Mouse (Mus musculus) liver, embryonic 15.5 days (tissue): Measurements from ENCODE around the gene Wscd2. TPM values are rescaled to one million over a fixed set of nuclear protein-coding genes. Genes with fewer than 3 reads are reported as not detected.
A peak's percentile ranks its signal among the peaks of the same experiment; 100 is the strongest.

ENCODE experiments used
- ATAC-seq: fragments of 200-750 bp; cut with Nextera tagmentation; 2 replicates; pipeline ENCODE4 v1.8.0; 2017; ENCODE audit warnings: moderate number of reproducible peaks, mild to moderate bottlenecking, moderate library complexity; ENCODE audit not compliant: insufficient read depth
- H3K27ac ChIP-seq: fragments of 300-500 bp; sonication (generic); replicated peaks from 2 replicates; pipeline ENCODE4 v1.5.1; 2015; ENCODE audit warnings: mild to moderate bottlenecking, inconsistent platforms
- H3K27me3 ChIP-seq: fragments of 300-500 bp; sonication (generic); 2 replicates; pipeline ENCODE4 v1.6.1; 2015; ENCODE audit warnings: mild to moderate bottlenecking, inconsistent platforms
- H3K36me3 ChIP-seq: fragments of 300-500 bp; sonication (generic); replicated peaks from 2 replicates; pipeline ENCODE4 v1.6.1; 2015; ENCODE audit warnings: moderate library complexity, mild to moderate bottlenecking, inconsistent platforms
- H3K4me1 ChIP-seq: fragments of 300-500 bp; sonication (generic); replicated peaks from 2 replicates; pipeline ENCODE4 v1.6.1; 2015; ENCODE audit warnings: inconsistent platforms
- H3K4me2 ChIP-seq: fragments of 300-500 bp; sonication (generic); 2 replicates; pipeline ENCODE4 v1.6.1; 2015; ENCODE audit warnings: moderate library complexity, mild to moderate bottlenecking, inconsistent platforms
- H3K4me3 ChIP-seq: fragments of 300-500 bp; sonication (generic); replicated peaks from 2 replicates; pipeline ENCODE4 v1.5.1; 2015; ENCODE audit warnings: mild to moderate bottlenecking, inconsistent platforms
- H3K9ac ChIP-seq: fragments of 300-500 bp; sonication (generic); 2 replicates; pipeline ENCODE4 v1.6.1; 2015; ENCODE audit warnings: moderate library complexity, mild to moderate bottlenecking, inconsistent platforms
- H3K9me3 ChIP-seq: fragments of 300-500 bp; sonication (generic); replicated peaks from 2 replicates; pipeline ENCODE4 v1.6.1; 2016; ENCODE audit warnings: inconsistent platforms
- WGBS: fragments of 180-500 bp; shearing (Covaris S2); methylation state at CpG from one replicate; pipeline ENCODE4 v1.1.7; 2015; ENCODE audit warnings: mixed read lengths; ENCODE audit not compliant: insufficient replicate concordance; 5-methylcytosine and 5-hydroxymethylcytosine counted together
- polyA plus RNA-seq: library from polyadenylated mRNA; unstranded; fragments of >200 nt; fragmentation: Nextera tagmentation; extraction: Ambion mirVana; gene quantifications from 2 replicates; pipeline ENCODE4 v1.2.1, GENCODE M21; 2015

Gene Wscd2
- polyA plus RNA-seq, 1 experiment from 2014 or later, result 0.15 TPM

DNA sequence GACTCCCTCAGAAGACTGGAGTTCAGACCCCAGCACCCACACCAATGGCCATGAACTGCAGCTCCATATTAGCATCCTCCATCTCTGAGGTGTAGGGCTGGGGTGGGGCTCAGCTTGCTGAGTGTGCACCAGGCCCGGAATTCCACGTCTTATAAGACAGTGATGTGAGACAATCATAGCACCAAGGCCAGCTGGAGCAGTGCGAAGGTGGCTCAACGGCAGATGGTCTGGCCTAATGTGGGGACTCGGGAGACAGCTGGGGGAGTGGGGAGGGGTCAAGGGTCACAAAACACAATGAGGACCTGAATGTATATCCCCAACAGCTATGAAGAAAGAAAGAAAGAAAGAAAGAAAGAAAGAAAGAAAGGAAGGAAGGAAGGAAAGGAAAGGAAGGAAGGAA is 9.7 kb upstream of the Wscd2 start:
- Histone ChIP-seq H3K9me3 (no peaks in the 10 kb centered on the region), H3K9ac (no peak overlapping the region), H3K4me1 (no peaks in the 10 kb centered on the region), H3K4me2 (no peak overlapping the region), H3K4me3 (no peak overlapping the region), H3K27ac (no peak overlapping the region), H3K27me3 (no peaks in the 10 kb centered on the region), H3K36me3 (no peaks in the 10 kb centered on the region)
- no peak for ATAC-seq
- WGBS, result 63% methylated on average over 5 of the region's 5 CpGs

DNA sequence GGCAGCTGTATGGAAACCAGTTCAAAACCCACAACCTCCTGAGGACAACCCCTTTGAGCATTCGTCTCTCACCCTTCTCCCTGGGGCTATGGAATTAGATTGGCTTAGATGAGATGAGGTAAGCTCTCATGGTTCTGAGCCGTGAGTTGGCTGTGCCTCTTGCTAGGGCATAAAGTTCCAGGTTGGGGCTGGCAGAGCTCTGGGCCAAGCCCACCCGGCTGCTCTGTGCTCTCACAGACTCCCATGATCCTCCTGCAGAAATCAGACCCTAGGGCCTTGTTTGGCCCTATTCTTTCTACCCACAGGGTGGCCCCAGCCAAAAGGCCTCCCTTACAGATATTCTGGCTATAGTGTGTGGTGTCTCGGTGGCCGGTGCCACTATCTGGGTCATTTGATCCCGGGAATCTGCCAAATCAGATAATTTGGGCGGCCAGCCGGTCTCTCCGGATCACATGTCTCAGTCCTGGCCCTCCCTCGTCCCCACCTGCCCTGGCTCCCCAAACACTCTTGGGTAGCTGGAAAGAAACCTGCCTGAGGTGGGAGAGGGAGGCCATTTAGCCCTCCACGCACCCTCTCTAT is 4.5 kb upstream of the Wscd2 start:
- Histone ChIP-seq H3K4me2 (no peak overlapping the region), H3K27ac (no peak overlapping the region), H3K9me3 (no peaks in the 10 kb centered on the region), H3K4me1 (no peaks in the 10 kb centered on the region), H3K4me3 (no peak overlapping the region), H3K36me3 (no peaks in the 10 kb centered on the region), H3K27me3 (peaks cover 19% of the 10 kb centered on the region), H3K9ac (no peak overlapping the region)
- no peak for ATAC-seq
- WGBS, result 60% methylated on average over 11 of the region's 11 CpGs

DNA sequence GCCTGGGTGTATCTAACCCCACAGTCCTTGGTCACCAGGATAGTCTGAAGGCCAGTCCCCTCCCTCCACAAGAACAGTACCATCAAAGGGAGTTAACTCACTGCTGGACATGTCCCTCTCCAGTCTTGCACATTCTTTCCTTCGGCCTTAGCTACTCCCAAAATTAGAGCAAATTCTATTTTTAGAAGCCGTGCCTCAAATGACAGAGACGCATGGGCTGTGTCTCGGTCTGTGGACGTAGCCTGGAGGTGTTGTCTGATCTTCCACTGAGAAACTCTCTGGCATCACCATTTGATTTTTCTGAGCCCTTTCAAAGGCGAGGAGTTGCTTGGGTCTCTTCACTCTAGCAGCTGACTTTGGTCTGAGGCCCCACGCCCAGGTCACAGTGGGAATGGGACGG is 2.3 kb upstream of the Wscd2 start:
- no peak overlapping the region for H3K27ac ChIP-seq
- H3K4me1 ChIP-seq, result no peaks in the 10 kb centered on the region
- H3K4me2 ChIP-seq, result no peak overlapping the region
- no peaks in the 10 kb centered on the region for H3K9me3 ChIP-seq
- ATAC-seq, result no peak
- WGBS, result 61% methylated on average over 8 of the region's 8 CpGs
- no peak overlapping the region for H3K9ac ChIP-seq
- H3K4me3 ChIP-seq, result no peak overlapping the region
- no peaks in the 10 kb centered on the region for H3K36me3 ChIP-seq
- H3K27me3 ChIP-seq, result peaks cover 41% of the 10 kb centered on the region

DNA sequence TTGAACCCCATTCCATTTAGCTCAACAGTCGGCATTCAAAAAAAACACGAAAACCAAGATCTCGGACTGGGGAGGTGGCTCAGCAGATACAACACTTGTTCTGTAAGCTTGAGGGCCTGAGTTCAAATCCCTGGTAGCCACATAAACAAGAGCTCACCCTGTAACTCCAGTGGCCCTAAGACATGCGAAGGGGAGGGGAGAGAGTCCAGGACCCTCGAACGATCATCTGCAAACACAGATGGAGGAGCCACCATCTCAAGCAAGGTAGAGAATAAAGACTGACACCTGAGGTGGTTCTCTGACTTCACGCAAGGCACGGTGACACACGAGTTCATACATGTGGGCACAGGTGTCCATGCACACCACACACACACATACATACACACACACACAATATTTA is 516 bp upstream of the Wscd2 start:
- H3K4me2 ChIP-seq, result no peak overlapping the region
- H3K4me1 ChIP-seq, result no peaks in the 10 kb centered on the region
- no peaks in the 10 kb centered on the region for H3K9me3 ChIP-seq
- no peak overlapping the region for H3K4me3 ChIP-seq
- ATAC-seq, result no peak
- 64% methylated on average over 9 of the region's 9 CpGs for WGBS
- H3K36me3 ChIP-seq, result no peaks in the 10 kb centered on the region
- H3K9ac ChIP-seq, result no peak overlapping the region
- H3K27ac ChIP-seq, result no peak overlapping the region
- H3K27me3 ChIP-seq, result peaks cover 49% of the 10 kb centered on the region

DNA sequence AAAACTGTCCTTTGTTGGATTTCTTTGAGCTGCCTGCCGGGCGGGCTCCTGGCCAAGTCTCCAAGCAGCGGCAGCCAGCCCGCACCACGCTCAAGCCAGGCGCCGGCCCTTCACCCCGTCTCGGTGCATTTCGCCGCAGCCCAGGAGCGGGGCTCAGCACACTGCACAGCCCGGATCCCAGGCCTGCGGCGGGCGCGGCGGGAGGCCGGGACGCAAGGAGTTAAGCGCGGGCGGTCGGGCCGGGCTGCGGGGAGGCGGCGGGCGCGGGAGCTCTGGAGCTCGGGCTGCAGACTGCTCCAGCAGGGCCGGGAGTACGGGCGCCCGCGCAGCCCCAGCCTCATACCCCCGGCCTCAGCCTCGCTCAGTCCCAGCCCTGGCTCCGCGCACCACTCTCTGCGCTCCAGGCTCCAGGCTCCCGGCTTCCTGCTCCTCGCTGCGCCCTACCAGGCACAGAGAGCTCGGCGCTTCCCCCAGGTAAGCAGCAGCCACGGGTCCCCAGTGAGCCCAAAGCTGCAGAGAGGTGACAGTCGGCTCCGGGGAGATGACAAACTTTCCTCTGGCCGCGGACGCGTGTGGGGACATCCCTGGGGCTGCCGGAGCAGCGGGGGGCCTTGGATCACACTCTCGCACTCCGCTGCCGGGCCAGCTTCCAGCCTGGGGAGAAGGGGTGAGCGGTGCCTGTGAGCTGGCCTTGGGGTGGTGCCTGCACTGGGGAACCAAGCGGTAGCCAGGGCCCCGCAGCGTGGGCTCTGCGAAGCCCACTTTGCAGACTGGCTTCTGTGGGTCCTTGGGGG is 531 bp downstream of the Wscd2 start:
- WGBS, result 3% methylated on average over 62 of the region's 63 CpGs
- Histone ChIP-seq H3K4me3 (no peak overlapping the region), H3K27me3 (peaks cover 49% of the 10 kb centered on the region), H3K36me3 (no peaks in the 10 kb centered on the region), H3K27ac (no peak overlapping the region), H3K9me3 (no peaks in the 10 kb centered on the region), H3K4me1 (no peaks in the 10 kb centered on the region), H3K9ac (no peak overlapping the region), H3K4me2 (0 out of 2 replicates have a peak overlapping the region, but pooled peaks have one; percentile 10)
- no peak for ATAC-seq

DNA sequence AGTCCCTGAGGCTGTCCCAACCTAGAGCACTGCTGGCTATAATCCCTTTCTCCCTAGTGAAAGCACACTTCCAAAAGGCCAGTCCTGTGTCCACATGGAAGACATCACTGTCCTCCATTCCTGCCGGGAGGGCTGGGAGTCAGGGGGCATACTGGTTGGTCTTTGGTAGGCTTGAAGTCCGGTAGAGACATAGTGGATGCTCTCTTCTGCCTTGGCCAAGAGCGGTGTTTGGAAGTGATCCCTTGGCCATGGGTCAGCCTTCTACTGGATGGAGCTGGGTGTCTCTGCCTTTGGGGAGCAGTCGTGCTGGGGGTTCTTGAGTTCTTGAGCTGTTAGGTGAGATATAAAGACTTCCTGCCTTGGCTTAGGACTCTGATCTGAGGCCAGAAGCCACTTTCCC is 1.4 kb downstream of the Wscd2 start:
- 48% methylated on average over 4 of the region's 4 CpGs for WGBS
- Histone ChIP-seq H3K4me1 (no peaks in the 10 kb centered on the region), H3K9me3 (no peaks in the 10 kb centered on the region), H3K9ac (no peak overlapping the region), H3K4me2 (no peak overlapping the region), H3K27me3 (peaks cover 49% of the 10 kb centered on the region), H3K4me3 (no peak overlapping the region), H3K27ac (no peak overlapping the region), H3K36me3 (no peaks in the 10 kb centered on the region)
- ATAC-seq, result no peak

DNA sequence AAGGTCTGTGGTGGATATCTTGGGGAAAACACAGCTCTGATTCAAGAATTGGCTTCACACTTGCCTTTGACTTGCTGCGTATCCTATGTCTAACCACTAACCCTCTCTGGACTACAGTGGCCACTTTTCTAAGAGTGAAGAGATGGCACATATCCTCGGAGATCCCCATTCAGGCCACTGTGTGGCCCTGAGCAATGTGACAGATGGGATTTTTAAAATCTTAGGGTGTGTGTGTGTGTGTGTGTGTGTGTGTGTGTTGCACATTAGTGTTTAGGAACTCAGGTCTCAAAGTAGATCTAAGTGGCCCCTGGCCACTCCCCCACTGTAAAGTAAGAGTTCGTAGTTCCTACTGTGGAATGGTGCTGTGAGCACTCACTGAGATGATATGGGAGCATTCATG is 1.9 kb downstream of the Wscd2 start:
- Histone ChIP-seq H3K4me2 (no peak overlapping the region), H3K36me3 (no peaks in the 10 kb centered on the region), H3K9ac (no peak overlapping the region), H3K9me3 (no peaks in the 10 kb centered on the region), H3K4me3 (no peak overlapping the region), H3K4me1 (no peaks in the 10 kb centered on the region), H3K27ac (no peak overlapping the region), H3K27me3 (peaks cover 49% of the 10 kb centered on the region)
- WGBS, result 52% methylated on average over 3 of the region's 3 CpGs
- ATAC-seq, result no peak

DNA sequence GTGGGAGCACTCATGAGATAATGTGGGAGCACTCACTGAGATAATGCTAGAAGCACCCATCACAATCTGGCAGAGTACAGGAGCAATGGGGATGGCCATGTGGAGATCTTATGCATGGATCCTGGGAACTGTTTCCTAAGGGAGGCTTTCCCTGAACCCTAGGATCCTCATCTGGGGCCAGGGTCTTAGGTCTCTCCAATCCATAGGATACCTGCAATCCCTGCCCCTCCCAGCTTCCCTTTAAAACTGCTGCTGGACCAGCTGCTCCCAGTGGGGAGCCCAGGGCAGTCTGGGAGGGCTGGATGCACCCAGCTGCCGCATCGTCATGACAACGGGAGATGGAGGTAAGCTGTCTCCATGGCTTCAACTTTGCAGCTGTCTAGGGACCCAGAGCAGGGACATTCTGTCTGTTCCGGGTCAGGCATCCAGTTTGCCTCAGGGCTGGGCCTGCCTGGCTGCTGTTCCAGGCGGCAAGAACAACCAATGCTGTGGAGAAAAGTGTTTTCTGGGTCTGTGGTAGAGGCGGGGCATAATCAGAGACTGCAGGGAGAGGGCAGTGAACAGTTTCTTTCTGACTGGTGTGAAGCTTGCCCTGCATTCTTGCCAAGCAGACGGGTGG is 2.4 kb downstream of the Wscd2 start:
- Histone ChIP-seq H3K4me3 (no peak overlapping the region), H3K27me3 (peaks cover 49% of the 10 kb centered on the region)

DNA sequence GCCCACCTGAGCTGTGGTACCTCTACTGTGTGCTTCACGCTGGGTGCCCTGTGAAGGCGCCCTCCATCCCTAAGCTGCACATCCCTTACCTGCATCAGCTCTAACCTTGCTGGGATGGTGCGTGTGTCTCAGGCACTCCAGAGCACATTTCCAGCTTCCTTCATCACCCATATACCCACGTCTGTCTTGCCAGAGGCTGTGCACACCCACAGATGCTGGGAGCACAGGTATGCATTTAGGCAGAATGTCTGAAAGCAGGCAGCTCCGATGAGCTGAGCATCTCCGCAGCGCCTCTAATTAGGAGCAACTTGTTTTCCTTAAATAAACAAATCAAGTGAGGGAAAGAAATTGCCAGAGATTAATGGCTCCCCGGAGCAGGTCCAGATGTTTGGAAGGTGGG is 3.9 kb downstream of the Wscd2 start:
- Histone ChIP-seq H3K27me3 (peaks cover 47% of the 10 kb centered on the region), H3K4me1 (no peaks in the 10 kb centered on the region), H3K36me3 (no peaks in the 10 kb centered on the region), H3K9me3 (no peaks in the 10 kb centered on the region), H3K4me2 (no peak overlapping the region), H3K4me3 (no peak overlapping the region), H3K9ac (no peak overlapping the region), H3K27ac (no peak overlapping the region)
- 45% methylated on average over 8 of the region's 8 CpGs for WGBS
- no peak for ATAC-seq

More for the DNA sequence above, 2.4 kb downstream of the Wscd2 start:
- no peak overlapping the region for H3K4me2 ChIP-seq
- no peaks in the 10 kb centered on the region for H3K9me3 ChIP-seq
- no peaks in the 10 kb centered on the region for H3K4me1 ChIP-seq
- WGBS, result 25% methylated on average over 7 of the region's 7 CpGs
- ATAC-seq, result no peak
- H3K27ac ChIP-seq, result no peak overlapping the region
- H3K36me3 ChIP-seq, result no peaks in the 10 kb centered on the region
- H3K9ac ChIP-seq, result no peak overlapping the region

DNA sequence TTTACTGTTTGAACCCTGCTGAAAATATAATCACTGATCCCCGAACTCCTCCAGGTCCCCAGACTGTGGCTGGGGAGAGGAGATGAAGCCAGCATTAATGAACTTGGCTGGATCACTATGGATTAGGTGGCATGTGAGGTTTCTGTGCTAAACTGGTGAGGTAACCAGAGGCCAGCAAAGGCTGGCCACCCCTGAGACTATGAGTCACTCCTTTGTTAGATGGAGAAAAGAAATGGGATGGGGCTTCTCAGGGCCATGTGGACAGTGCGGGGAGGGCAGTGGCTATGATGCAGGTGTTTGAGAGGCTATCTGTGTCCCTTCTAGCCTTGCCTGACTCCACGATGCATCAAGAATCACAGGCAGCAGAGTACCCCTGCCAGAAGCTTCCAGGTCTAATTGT is 6.8 kb downstream of the Wscd2 start:
- no peaks in the 10 kb centered on the region for H3K36me3 ChIP-seq
- H3K27ac ChIP-seq, result no peak overlapping the region
- H3K27me3 ChIP-seq, result peaks cover 18% of the 10 kb centered on the region
- H3K9me3 ChIP-seq, result no peaks in the 10 kb centered on the region
- no peak overlapping the region for H3K9ac ChIP-seq
- 46% methylated on average over 3 of the region's 3 CpGs for WGBS
- H3K4me3 ChIP-seq, result no peak overlapping the region
- H3K4me2 ChIP-seq, result no peak overlapping the region
- no peaks in the 10 kb centered on the region for H3K4me1 ChIP-seq
- no peak for ATAC-seq

DNA sequence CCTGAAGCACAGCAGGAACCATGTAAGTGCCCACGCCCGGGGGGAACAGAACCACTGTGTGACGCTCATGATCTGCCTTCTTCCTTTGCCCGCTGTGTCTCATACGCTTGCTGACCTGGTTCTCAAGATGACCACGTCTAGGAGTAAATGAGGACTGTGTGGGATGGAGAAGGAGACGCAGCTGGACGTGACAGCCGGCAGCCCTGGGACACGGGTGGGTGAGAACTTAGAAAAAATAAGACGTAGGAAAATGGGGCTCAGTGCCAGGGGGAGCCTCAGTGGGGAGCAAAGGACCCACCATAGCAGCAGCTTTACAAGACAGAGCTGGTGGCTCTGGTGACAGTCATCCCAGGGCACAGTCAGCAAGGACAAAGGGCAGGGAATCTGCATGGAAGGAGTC is 9.3 kb downstream of the Wscd2 start:
- 70% methylated on average over 11 of the region's 11 CpGs for WGBS
- Histone ChIP-seq H3K36me3 (no peaks in the 10 kb centered on the region), H3K27me3 (0 out of 2 replicates have a peak, but pooled peaks cover under 1% of the 10 kb centered on the region), H3K4me1 (no peaks in the 10 kb centered on the region), H3K9me3 (no peaks in the 10 kb centered on the region), H3K4me2 (no peak overlapping the region), H3K9ac (no peak overlapping the region), H3K4me3 (no peak overlapping the region), H3K27ac (no peak overlapping the region)
- no peak for ATAC-seq
